Mouse (Mus musculus) midbrain, embryonic 13.5 days (tissue): Measurements from ENCODE around the gene Bbs7. TPM values are rescaled to one million over a fixed set of nuclear protein-coding genes. Genes with fewer than 3 reads are reported as not detected.

Experiments used
- polyA plus RNA-seq: library from polyadenylated mRNA; unstranded; fragments of >200 nt; fragmentation: Nextera tagmentation; extraction: Ambion mirVana; gene quantifications from 2 replicates; pipeline ENCODE4 v1.2.1, GENCODE M21; 2015

Gene Bbs7
- polyA plus RNA-seq, 1 experiment from 2014 or later: 22.1 TPM

Other genes with a start within 250 kb of the Bbs7 start
- 49.5 and 57.5 TPM in 2 replicates for gene Anxa5, start 137.6 kb downstream of the Bbs7 start, polyA plus RNA-seq
- gene 1810062G17Rik, start 137.5 kb downstream of the Bbs7 start, polyA plus RNA-seq: 0.71 TPM in 1 of 2 replicates, not detected in the other
- 0.52 and 0.71 TPM in 2 replicates for gene Gm11549, start 91.7 kb downstream of the Bbs7 start, polyA plus RNA-seq
- 93.0 and 98.3 TPM in 2 replicates for gene Exosc9, start 60.9 kb downstream of the Bbs7 start, polyA plus RNA-seq
- 84.2 and 84.5 TPM in 2 replicates for gene Ccna2, start 41.3 kb downstream of the Bbs7 start, polyA plus RNA-seq
- 4.4 and 5.4 TPM in 2 replicates for gene Trpc3, start 76.7 kb upstream of the Bbs7 start, polyA plus RNA-seq
- gene 4932438A13Rik, start 249.6 kb upstream of the Bbs7 start, polyA plus RNA-seq: 57.1 and 60.4 TPM in 2 replicates